Mouse (Mus musculus): ENCODE results near the gene Anapc16.

The Anapc16 gene

DNA sequence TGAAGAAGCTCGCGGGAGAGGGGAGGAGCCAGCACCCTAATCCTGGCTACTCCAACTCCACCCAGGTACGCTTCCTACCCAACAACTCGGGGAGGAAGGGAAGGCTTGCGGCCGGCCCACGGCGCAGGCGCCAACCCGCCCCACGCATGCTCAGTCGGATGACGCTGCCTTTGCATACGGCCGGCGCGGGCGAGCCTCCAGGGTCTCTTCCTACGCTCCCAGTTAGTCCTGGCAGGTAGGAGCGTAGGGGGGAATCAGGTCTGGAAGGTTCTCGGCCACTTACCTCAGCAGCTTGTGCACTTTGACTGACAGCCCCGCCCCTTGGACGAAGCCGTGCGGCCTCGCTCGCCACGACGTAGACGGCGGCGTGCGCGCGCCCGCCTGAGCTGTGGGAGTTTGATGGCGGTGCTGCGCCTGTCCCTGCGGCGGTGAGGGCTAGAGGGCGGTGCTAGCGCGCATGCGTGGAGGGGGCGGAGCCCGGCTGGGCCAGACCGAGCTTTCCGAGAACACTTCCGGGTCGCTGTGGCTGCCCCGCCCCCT lies at the start of gene Anapc16, which contains the start of gene Ascc1:
Gene Anapc16, minus strand, starts transcription at position 463 of the 540 bp plus-strand sequence.
Gene Ascc1, plus strand, starts transcription at position 133 of the 540 bp plus-strand sequence.
- DNase-seq (ENCODE audit: extremely low read depth, insufficient read length, low spot score): peak; percentile 97

DNA sequence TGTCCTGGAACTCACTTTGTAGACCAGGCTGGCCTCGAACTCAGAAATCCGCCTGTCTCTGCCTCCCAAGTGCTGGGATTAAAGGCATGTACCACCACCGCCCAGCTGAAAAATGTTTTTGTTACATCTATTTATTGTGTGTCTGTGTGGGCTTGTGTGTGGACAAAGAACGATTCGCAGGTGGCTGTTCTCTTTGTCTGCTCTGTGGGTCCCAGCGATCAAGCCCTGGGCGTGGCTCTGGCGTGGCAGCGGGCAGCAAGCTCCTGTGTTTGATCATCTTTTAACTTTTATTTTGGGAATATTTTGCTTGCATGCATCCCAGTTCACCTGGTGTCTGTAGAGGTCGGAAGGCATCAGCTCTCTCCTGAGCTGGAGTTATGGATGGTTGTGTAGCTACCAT lies 47.6 kb upstream of the Anapc16 start:
- no peak for DNase-seq (ENCODE audit: extremely low read depth, insufficient read length, low spot score)

DNA sequence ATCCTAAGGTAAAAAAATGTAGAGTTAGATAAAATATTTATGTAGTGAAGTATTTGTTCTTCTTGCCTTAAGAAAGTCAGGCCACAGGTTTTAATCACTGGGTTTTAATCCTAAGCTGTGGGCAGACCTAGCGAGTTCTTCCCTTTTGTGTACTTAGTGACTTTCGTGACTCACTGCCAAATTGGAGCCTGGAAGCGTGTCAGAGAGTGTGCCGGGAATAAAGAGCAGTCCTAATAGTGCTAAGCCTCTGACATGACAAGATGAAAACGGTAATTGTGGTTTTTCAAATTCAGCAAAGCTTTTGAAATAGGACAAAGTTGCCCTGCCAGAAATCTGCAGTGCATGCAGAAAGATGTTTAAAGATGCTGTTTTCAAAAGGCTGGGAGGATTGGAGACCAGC lies 43.8 kb upstream of the Anapc16 start:
- DNase-seq (ENCODE audit: extremely low read depth, insufficient read length, low spot score): no peak

DNA sequence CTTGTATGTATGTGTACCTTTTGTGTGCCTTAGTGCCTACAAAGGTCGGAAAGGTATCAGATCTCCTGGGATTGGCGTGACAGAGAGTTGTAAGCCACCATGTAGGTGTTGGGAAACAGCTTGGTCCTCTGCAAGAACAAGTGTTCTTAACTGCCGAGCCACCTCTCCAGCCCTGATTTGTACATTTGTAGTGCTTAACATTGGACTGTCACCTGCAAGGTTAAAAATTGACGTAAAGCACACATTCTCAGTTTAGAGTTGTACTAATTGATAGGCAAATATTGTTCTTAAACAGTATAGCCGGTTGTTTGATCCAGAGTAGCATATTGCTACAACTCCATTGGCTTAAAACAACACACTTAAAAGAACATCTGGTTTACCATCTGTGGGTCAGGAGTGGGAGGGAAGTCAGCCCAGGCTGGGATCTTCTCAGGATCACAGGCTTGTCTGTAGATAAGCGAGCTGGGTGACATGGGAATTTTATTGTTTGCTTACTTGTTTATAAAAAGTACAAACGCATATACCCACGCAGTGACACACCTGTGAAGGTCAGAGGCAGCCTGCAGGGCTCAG lies 39.5 kb upstream of the Anapc16 start:
- no peak for DNase-seq (ENCODE audit: extremely low read depth, insufficient read length, low spot score)

DNA sequence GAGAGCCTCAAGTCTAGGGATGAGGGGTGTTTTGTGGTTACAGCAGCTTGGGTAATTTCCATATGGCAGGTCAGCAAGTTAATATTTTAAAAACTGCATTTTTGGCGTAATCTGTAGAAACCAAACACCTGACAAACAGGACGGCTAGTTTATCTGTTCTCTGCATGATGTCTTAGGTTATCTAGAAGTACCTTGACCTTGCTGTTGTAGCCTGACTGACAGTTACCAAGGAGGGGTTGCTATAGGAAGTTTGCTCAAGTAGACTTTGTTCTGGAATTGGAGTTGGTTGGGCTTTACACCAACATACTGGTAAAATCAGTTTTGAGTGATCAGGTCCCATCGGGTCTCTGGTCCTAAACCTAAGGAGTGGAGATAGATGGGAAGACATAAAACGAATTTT lies 32.8 kb upstream of the Anapc16 start:
- DNase-seq (ENCODE audit: extremely low read depth, insufficient read length, low spot score): no peak

DNA sequence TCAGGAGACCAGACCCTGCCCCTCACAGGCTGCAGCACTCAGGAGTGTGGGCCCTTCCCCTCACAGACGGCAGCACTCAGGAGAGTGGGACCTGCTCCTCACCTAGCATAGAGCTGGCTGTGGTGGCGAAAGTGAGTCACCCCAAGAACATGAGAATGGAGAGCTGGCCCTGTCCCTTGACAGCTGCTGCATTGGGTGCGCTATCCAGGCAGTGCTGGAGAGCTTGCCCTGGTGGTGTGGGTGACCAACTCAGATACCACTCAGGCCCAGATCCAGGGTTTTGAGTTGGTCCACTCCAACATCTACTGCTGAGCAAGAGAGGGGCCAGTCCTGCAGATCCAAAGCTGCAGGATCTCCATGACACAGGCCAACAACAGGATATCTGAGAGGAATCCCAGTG lies 31.7 kb upstream of the Anapc16 start:
- DNase-seq (ENCODE audit: extremely low read depth, insufficient read length, low spot score): peak; percentile 12

DNA sequence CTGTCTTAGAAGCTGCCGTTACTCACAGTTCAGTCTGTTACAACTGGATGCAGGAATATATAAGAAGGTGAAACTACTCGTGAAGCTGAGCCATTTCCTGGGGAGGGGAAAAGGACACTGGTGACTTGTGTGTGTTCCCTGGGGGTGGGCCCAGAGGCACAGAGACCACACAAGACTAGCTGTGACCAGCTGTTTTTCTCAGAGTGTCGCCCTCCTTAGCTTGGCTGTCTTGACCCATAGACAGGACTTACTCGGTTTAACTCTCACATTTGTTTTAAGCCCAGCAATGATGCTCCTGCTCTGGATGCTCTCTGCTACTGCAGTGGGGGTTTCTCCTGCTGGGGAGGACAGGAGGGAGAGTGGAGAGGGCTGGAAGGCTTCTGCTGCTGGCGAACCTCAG lies 30.1 kb upstream of the Anapc16 start:
- no peak for DNase-seq (ENCODE audit: extremely low read depth, insufficient read length, low spot score)

DNA sequence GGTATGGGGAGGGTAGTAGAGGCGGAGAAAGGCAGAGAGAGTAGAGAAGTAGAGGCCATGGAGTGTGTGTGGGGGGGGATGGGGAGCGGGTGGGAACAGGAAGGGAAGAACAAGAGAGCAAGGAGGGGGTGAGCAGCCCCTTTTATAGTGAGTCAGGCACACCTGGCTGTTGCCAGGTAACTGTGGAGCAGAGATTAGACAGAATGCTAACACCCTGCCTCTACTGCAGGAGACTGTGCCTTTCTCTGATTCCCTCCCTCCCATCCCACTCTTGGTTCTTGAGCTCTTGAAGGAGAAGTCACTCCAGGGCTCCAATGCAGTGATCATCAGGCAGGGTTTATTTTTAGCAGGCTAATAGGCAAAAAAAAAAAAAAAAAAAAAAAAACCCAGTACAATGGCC lies 29.7 kb upstream of the Anapc16 start:
- DNase-seq (ENCODE audit: extremely low read depth, insufficient read length, low spot score): no peak

DNA sequence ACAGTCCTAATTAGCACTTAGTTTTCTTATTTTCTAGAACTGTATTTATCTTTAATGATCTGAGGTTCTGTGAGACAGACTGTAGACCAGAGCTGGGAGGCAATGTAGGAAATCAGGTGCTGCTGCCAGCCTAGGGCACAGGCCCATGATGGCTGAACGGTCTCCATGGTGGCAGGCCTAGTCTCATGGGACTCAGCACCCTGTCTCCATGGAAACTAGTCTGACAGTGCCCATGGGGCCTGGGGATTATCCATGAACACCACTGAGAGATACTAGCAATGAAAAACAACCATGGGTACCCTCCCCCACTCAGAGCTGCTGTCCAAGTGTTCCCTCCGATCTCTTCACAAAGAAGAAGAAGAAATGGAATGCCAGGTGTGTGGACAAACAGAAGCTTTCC lies 29.1 kb upstream of the Anapc16 start:
- DNase-seq (ENCODE audit: extremely low read depth, insufficient read length, low spot score): no peak

DNA sequence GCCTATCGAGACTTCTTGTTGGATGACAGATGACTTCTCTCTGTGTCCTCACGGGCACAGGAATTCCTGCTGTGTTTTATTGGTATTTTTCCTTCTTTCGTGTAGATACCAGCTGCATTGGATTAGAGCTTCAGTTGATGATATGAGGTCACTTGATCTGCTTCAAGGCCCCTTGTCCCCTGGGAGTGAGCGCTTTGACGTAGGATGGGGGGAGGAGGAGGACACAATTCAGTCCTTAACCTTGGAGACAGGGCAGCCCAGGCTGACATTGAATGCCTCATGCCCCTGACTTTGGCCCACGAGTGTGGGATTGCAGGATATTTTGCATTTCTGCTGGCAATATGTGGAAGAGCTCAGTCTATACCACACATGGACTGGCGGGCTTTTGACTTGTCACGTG lies 28.6 kb upstream of the Anapc16 start:
- DNase-seq (ENCODE audit: extremely low read depth, insufficient read length, low spot score): no peak

DNA sequence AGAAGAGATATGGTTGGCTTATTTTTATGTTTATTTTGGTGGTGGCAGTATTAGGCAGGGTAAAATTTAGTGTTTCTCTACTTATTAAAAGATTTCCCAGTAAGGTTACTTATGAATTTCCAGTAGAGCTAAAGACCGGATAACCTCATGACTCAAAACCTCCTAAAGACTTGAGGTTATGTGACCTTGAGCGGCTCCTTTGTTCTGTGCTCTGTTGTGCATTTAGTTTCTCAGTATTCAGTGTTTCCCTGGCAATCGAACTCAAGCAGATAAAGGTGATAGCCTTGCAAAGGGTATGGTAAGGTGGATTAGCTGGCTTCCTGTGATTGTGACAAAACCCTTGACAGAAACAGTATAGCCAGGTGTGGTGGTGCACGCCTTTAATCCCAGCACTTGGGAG lies 26.5 kb upstream of the Anapc16 start:
- DNase-seq (ENCODE audit: extremely low read depth, insufficient read length, low spot score): no peak

DNA sequence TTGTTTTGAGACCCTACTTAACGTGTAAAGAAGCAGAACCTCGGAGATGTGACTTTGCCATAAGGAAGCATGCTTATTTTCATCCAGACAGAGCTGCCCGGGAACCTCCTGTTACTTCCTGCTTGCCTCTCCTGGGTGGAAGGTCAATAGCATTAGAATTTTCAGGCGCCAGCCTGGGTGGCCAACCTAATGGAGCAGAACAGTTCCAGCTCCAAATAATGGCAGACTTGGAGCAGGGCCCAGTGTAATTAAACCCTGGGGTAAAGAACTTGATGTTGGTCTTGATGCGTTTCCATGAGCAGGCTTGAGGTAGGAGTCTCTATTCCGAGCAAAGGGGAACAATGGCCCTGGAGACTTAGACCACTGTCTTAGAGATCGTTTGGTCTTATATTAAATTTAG lies 26.0 kb upstream of the Anapc16 start:
- no peak for DNase-seq (ENCODE audit: extremely low read depth, insufficient read length, low spot score)

DNA sequence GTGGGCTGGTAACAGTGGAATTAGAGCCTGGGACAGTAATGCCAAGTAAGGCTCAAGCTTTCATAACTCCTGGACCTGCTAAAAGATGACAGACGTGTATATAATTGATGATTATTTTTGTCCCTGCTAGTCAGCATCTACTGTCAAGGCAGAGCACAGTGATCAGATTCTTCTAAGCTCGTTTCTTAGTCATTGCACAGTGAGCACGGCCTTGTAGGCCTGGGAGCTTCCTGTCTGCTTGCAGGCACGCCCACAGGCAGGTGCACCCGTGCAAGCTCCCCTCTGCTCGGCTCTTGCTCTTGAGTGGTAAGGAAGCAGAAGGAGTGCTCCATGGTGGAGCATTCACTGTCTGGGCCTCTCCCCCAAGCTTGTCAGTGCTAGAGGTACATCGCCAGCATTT lies 25.2 kb upstream of the Anapc16 start:
- DNase-seq (ENCODE audit: extremely low read depth, insufficient read length, low spot score): no peak

DNA sequence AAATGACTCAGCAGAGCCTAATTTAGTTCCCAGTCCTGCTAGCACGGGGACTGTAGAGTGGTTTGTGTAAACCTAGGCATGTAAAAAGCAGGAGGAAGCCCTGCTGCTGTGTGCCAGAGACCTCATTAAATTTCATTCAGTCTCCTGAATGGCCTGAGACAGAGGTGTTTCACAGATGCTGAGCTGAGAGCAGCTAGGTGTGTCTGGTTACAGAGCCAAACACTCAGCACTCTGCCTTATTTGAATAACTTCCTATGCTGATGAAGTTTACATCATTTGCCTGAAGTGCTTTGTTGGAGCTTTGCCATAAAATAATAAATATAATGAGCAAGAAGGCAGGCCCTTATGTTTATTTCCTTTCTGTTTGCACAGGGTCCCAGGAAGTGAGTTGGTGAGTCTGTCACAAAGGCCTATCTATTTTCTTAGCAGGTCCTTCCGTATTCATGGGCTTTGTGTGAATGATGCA lies 24.7 kb upstream of the Anapc16 start:
- no peak for DNase-seq (ENCODE audit: extremely low read depth, insufficient read length, low spot score)

DNA sequence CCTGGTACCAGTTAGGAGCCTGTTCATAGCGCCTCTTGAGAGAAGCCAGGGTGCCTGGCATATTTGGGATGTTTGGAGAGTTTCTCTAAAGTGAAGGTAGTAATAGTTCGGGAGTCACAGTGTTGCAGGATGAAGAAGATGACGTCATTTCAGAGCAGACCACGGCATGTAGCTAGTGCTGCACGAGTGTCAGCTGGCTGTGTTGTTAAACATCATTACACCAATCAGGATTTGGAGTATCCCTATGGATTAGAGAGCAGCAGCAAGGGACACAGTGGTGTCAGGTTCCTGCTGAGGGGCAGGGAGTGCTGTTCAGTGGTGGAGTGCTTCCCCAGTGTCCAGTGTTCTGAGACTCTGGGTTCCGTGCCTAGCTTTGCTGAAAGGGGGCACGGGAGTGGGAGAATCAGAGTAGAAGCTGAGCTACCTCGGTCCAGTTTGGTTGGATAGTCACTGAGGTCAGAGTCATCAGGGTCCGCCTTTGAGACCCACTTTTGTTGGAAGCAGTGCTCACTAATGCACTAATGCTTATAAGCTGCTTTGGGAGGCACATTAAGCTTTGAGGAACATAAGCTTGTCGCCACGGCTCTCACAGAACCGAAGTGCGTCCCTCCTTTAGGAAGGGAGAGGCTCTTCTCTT lies 23.9 kb upstream of the Anapc16 start:
- DNase-seq (ENCODE audit: extremely low read depth, insufficient read length, low spot score): no peak

DNA sequence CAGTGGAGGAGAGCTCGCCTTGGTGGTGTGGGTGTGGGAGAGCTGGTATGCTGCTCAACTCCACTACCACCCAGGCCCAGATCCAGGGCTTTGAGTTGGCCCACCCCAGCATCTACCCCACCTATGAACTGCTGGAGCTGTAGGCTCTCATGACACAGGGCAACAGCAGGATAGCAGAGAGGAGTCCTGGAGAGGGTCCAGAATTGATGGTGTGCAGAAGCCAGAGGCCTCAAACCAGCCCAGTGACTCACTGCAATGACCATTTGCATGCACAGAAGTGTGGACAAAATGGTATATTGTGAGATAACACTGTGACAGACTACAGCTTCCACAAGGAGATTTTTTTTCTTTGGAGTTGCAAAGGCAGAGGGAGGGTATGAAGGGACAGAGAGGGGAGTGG lies 20.8 kb upstream of the Anapc16 start:
- peak; percentile 31 for DNase-seq (ENCODE audit: extremely low read depth, insufficient read length, low spot score)

DNA sequence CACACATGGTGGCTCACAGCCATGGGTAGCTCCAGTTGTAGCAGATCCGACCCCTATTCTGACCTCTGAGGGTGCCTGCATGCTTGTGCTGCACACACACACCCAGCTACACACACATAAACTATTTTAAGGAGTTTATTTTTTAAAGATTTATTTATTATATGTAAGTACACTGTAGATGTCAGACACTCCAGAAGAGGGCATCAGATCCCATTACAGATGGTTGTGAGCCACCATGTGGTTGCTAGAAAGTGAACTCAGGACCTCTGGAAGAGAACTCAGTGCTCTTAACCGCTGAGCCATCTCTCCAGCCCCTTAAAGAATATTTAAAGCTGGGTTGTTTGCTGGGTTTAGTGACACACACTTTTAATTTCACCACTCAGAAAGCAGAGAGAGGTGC lies 16.4 kb upstream of the Anapc16 start:
- no peak for DNase-seq (ENCODE audit: extremely low read depth, insufficient read length, low spot score)

DNA sequence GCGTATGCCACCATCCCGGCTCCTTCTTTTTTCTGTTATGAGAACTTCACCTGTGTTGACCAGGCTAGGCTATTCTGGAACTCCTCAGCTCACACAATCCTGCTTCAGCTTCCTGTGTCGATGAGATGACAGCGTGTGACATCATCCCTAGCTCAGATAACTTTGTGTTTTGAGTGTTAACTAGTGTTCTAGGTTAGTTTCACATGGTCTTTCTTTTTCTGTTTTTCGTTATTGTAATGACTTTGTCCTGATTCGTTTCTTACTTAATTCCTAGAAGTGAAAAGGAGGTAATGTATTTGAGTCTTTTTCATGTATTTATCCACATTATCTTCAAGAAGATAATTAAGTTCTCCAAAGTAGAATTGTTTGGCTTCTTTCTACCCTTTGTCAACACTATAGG lies 13.3 kb upstream of the Anapc16 start:
- DNase-seq (ENCODE audit: extremely low read depth, insufficient read length, low spot score): no peak

DNA sequence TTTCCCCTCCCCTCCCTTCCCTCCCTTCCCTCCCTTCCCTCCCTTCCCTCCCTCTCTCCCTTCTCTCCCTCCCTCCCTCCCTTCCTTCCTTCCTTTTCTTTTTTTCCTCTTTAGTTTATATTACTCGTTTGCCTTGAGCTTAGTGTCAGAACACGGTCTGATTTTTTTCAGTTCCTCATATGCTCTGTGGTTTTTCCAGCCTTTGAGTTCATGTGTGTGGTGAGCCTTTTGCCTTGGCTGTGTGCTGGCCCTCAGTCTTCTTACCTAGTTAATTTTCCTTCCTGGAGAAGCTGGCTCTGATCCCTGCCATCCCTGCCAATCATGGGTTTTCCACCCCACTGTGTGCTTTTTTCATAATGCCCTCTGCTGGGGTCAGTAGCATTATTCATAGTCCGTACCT lies 6.2 kb upstream of the Anapc16 start:
- DNase-seq (ENCODE audit: extremely low read depth, insufficient read length, low spot score): no peak

DNA sequence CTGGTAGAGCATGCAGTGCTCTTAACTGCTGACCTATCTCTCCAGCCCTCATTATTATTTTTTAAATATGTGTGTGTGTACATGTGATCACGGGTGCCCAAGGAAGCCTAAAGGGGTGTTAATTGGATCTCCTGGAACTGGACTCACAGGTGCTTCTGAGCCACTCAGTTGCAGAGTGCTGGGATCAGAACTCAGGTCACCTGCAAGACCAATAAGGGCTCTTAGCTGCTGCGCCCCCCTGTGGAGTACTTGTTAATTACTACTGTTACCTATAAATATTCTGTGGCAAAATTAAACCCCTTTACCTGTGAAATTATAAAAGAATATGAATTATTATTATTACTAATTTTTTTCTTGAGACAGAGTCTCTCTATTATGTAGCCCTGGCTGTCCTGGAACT lies 2.3 kb upstream of the Anapc16 start:
- no peak for DNase-seq (ENCODE audit: extremely low read depth, insufficient read length, low spot score)

DNA sequence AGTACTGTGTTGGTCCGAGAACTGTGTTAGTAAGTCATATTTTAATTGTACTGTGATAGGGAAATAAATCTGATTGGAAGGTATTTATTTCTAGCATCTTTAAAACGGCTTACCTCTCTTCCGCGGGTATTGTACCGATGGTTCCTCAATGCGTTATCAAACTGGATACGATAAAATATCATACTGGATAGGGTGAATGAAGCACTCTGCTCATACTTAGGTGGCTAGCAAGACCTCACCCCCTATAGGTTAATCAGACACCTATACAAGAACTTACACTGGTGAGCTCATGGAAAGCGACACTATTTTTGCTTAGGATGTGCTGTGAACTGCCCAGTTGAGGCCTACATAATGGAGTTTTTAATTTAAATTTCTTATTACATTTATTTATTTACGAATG lies 912 bp upstream of the Anapc16 start:
- no peak for DNase-seq (ENCODE audit: extremely low read depth, insufficient read length, low spot score)

DNA sequence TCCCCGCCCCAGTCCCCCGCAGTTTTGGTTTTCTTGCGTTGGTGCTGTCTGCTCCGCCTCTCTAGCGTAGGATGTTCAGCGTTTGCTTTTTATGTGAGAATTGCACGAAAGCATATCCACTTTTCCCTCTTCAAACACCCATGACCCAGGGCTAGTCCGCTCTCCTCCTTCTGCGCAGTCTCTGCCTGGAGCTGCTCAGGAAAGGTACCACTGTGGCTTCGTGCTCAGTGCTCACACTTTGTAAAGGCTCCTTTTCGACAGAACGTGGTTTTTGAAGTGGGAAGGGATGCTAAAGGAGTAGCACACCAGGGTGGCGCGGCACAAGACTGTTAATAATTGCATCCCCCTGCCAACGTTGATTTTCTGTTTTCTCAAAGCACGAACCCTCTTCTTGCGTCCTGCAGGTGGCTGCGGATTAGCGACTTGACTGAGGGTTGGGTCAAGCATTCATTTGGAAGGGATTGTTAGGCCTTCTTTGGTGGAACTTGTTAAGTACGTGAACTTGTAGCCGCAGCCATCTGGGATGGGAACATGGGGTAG lies 348 bp upstream of the Anapc16 start:
- no peak for DNase-seq (ENCODE audit: extremely low read depth, insufficient read length, low spot score)
